Mouse (Mus musculus) layer of hippocampus, adult 8-10 months (tissue): Measurements from ENCODE around the gene Bend6. TPM values are rescaled to one million over a fixed set of nuclear protein-coding genes. Genes with fewer than 3 reads are reported as not detected.
"Not testable (repeated sequence)": the region's sequence is repeated elsewhere in the genome, so short reads cannot be mapped to it uniquely, and the experiment has no call there.

ENCODE experiments used
- DNase-seq, 2 experiments: peaks; one replicate each; pipeline ENCODE4 v3.0.0; 2022; ENCODE audit warnings: low spot score in 2 of 2
- total RNA-seq, 4 experiments: library from RNA; stranded (reverse); gene quantifications; 2 replicates each; pipeline ENCODE4 v1.2.4; 2022

Bend6 gene
- total RNA-seq, 4 experiments from 2014 or later = 85.0 to 93.6 (median 85.6) TPM

DNA sequence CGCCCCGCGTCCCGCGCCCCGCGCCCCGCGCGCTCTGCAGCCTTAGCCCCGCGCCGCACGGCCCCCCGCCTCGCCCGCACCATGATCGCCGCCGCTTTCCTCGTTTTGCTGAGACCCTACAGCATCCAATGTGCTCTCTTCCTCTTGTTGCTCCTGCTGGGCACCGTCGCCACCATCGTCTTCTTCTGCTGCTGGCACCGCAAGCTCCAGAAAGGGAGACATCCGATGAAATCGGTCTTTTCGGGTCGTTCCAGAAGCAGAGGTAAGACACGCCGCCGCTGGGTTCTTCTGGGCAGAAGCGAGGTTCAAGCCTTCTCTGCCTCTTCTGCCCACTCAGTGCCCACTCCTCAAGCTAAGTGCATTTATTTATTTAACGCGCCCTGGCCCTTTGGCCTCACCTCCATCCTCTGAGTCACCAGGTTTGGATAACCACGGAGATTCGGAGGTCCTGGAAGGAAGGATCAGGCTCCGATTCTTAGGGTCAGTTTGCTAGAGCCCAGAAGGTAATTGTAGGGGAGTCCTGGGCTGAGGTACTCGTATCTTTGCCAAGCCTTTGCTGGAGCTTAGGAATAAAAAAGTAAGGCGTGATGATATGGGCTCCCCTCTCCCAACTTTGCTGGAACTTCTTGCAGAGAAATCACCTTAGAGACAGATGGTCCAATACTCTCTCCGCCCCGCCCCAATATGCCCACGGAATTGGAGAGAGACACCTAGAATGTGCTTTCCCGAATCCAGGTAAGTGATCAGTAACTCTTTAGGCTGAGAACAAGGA lies 761 bp upstream of the Bend6 start, which contains the start of gene Dst:
TSS of gene Dst (plus strand) at position 35 of the 772 bp plus-strand sequence.
- no peak for DNase-seq

DNA sequence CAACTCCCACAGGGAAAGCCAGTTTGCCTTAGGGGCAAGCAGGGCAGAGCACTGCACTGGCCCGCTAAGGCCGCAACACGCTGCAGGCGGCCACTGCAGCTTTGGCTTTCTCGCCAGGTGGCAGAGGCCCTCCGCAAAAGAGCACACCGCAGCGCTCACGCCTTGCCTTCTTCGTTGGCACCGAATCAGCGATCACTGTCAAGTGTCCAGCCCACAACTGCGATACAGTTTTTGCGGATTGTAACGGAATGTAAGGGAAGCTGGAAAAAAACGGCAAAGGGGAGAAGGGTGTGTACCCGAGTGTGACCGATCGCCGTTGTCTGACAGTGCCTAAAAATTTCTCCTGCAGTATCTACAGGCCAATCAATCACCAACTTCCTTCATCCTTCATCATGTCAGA lies 689 bp downstream of the Bend6 start:
- DNase-seq = peak in 1 of 2 experiments; percentile 16

GRCm38 (mm10) chr1:33906216-33906615 lies 1.4 kb downstream of the Bend6 start:
- no peak for DNase-seq

DNA sequence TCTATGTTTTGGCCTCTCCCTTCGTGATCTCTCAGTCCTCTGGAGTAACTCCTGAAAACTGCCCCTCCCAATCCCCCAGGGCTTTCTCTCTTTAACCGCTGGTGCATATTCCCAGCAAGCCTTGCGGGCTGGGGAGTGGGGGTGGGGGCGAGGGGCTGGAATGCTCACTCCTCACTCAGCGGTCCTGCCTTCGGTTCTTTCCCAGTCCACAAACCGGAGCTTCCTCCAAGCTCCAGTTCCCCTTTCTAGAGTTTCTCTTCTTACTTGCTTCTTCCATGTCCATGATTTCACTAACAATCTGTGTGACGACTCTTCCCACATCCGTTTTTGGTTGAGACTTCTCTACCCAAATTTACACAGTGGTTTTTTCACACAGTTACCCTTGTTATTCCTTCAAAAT lies 4.0 kb downstream of the Bend6 start:
- DNase-seq = no peak

DNA sequence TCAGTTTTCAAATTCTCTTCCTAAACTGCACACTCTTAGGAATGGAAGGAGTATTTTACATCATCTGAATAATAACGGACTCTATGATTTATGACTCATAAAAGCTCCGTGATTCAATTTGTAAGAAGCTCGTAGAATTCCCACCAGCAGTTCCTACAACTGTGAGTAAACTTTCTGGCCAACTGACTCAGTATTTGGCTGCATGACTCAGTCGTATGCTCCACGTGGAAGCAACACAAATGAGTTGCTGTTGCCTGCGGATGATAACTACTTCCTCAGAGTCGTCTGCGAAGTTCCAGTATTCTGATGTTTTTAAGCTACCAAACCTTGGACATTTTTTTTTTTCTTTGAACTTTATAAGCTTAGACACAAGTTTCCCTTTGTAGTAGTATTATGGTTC lies 7.4 kb downstream of the Bend6 start:
- DNase-seq = no peak

- DNase-seq = no peak
Observed at GRCm38 (mm10) chr1:33898373-33898772, 9.2 kb downstream of the Bend6 start.

DNA sequence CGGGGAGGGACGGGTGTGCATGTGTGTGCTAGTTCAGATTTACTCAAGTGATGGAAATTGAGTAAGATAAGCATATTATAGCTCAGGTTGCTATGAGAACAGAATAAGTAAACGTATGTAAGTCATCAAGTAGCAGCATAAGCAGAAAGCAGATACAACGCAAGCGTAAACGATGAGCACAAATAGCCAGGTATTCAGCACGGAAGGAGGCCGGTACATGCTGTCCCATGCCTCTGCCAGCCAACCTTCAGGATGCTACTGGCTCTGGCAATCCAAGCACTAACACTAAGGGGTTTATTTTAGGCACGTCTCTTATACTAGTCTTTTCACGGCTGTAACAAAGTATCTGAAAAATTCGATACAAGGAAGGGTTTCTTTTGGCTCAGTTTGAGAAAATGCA lies 10.2 kb downstream of the Bend6 start:
- DNase-seq = no peak

DNA sequence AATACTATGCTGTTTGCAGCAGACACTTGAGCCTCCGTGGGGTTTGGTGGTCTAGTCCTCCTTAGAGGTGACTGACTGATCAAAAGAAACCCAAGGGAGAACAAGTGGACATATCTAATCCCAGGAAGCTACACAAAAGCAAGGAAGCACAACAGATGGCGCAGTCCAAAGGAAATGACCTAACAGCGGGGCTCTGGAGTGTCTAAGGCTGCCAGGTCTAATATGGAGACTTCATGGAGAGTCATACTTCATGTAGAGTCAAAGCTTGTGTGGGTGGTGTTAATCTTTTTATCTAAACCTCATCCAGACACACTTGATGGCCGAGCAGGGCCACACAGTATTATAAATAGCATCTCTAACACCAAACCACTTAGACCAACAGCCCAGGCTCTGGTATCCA lies 10.9 kb downstream of the Bend6 start:
- DNase-seq = no peak

- no peak for DNase-seq
Observed at GRCm38 (mm10) chr1:33896116-33896515, 11.5 kb downstream of the Bend6 start.

- DNase-seq = peak in 1 of 2 experiments; percentile 43
Observed at GRCm38 (mm10) chr1:33892784-33893183, 14.8 kb downstream of the Bend6 start.

DNA sequence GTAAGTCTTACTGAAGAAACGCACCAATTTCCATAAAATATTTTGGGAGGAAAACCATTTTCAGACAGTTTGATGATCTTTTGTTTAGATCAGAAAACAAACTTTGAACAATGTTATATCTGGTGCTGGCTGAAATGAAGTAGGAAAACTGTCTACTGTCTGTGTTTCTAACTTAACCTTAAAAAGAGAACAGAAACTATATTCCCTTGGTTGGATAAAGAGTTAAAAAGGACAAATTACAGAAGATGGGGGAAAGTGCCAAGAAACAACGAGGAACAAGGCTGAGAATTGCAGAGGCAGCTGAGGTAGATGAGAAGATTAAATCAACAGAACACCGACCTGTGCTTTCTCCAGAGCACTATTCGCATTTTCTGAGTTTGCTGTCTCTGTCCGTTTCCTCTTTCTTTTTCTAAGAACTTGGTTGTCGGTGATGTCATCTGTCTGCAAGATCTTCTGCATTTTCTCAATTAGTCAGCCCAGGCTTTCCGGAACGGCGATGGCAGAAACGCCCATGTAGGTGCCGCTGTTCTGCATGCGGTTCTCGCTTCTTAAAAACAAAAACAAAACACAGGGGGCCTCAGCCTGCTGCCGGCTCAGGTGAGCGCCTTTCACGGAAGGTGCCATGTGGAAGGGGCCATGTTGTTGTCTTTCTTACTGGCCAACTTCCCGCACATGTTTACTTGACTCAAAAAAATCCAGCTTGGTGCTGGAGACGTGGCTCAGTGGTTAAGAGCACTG lies 24.3 kb downstream of the Bend6 start:
- DNase-seq = peak in 1 of 2 experiments; percentile 28

- no peak for DNase-seq
Observed at GRCm38 (mm10) chr1:33878170-33878569, 29.4 kb downstream of the Bend6 start.

DNA sequence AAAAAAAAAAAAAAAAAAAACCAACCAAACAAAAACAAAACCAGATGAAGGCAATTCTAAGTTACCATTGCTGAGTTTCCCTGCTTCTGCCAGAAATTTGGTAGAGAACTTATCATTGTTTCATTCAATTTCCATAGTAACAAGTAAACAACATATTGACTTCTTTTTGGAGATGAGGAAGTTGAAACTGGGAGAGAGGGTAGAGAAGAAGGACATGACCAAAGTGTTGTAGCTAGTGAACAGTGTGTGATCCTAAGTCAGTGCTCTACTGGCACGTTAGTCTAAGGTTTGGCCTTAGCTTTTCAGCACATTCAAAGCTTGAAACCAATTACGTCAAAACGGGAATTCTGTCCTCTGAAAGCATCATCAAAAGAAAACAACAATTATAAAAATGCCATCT lies 31.2 kb downstream of the Bend6 start:
- no peak for DNase-seq

GRCm38 (mm10) chr1:33875691-33876090 lies 31.9 kb downstream of the Bend6 start:
- DNase-seq = no peak

- peak in 1 of 2 experiments; percentile 12 for DNase-seq
Observed at GRCm38 (mm10) chr1:33873561-33873960, 34.1 kb downstream of the Bend6 start.

- DNase-seq = no peak
Observed at GRCm38 (mm10) chr1:33869437-33869836, 38.2 kb downstream of the Bend6 start.

DNA sequence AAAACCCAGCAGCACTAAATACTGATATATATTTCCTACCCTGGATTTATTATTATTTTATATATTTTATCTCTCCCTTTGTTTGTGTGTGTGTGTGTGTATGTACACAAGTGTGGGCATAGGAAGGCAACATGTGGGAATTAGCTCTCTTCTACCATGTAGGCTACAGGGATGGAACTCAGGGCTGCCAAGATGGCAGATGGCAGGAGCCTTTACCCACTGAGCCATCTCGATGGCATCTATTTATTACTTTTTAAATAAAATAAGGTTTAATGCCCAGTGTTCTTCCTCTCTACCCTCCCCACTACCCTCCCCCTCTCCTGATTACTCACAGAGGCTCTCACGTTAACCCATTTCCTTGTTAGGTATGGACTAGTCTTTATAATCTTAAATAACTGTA lies 38.6 kb downstream of the Bend6 start:
- no peak for DNase-seq

DNA sequence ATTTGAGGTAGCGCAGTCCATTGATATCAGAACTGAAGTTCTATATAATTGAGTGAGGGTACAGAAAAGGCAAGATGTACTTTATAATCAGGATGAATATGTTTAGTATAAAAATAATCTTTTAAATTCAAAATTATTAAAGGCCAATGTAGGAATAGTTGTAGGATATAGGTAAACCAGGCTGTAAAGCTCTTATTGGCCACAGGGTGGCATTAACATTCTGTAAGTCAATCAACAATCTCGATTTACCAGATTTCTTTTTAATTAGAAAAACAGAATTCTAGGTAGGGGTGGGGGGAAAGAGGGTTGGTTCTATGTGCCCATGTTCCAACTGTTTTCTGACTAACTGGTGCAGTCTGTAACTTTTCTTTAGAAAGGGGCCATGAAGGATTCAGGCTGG lies 60.8 kb downstream of the Bend6 start:
- DNase-seq = no peak

DNA sequence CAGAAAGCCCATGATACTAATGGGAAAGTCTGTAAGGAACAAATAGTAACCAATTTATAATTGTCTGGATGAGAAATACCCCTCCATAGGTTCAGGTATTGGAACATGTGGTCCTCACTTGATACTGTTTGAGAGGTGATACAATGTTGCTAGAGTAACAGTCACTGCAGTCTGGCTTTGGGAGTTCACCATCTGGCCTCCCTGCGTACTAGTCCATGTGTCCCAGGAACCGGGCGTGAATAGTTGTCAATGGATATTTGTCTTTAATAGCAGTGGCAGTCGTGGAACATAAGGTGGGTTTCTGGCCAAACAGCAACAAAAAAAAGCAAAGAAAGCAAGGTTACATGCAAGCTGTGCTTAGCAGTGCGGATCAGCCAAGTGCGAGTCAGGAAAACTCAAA lies 63.8 kb downstream of the Bend6 start:
- DNase-seq = no peak

- DNase-seq = not testable (repeated sequence)
Observed at GRCm38 (mm10) chr1:33838952-33839351, 68.7 kb downstream of the Bend6 start.

DNA sequence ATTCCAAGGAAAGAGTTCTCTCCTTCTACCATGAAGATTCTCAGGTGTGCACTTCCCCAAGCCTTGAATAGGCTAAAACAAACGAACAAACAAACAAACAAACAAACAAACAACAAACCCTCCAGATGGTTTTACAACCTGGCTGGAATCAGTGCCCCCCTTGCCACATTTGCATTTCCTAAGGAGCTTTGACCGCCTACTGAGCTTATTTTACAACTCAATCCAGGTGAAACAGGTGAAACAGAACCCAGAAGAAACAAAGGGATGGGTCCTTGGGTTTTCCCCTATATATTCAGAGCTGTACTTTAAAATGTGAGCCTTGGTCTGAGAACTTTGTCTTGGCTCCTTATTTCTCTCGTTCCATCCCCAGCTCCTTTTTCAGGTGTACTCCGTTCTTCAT lies 77.0 kb downstream of the Bend6 start:
- no peak for DNase-seq

GRCm38 (mm10) chr1:33817931-33818330 lies 89.7 kb downstream of the Bend6 start:
- DNase-seq = peak in 1 of 2 experiments; percentile 11
